Mouse (Mus musculus) heart, adult 2 months (tissue): ENCODE results near the gene Ercc1. TPM values are rescaled to one million over a fixed set of nuclear protein-coding genes. Genes with fewer than 3 reads are reported as not detected.

Experiments used
- DNase-seq, 2 experiments: peaks; one replicate each; pipeline ENCODE4 v3.0.0; 2021
- H3K27ac ChIP-seq: fragments of 200-600 bp; 2 replicates; pipeline ENCODE4 v1.8.1; 2022
- H3K27me3 ChIP-seq: fragments of 200-500 bp; 2 replicates; pipeline ENCODE4 v1.6.1; 2012; ENCODE audit warnings: mild to moderate bottlenecking, low read length, inconsistent platforms, mixed read lengths; ENCODE audit not compliant: control insufficient read depth, insufficient read depth
- H3K36me3 ChIP-seq: fragments of 200-500 bp; 2 replicates; pipeline ENCODE4 v1.6.1; 2012; ENCODE audit warnings: low read length, inconsistent platforms; ENCODE audit not compliant: control insufficient read depth, insufficient read depth
- H3K4me1 ChIP-seq: fragments of 200-500 bp; 2 replicates; pipeline ENCODE4 v1.6.1; 2011; ENCODE audit warnings: low read length; ENCODE audit not compliant: control insufficient read depth, insufficient read depth
- H3K4me3 ChIP-seq: fragments of 200-600 bp; 2 replicates; pipeline ENCODE4 v1.8.1; 2022
- H3K79me2 ChIP-seq: fragments of 200-500 bp; replicated peaks from 2 replicates; pipeline ENCODE4 v1.6.1; 2012; ENCODE audit warnings: mild to moderate bottlenecking, inconsistent platforms, low read length, moderate library complexity, mixed read lengths; ENCODE audit not compliant: control insufficient read depth, insufficient read depth
- H3K9ac ChIP-seq: fragments of 200-500 bp; 2 replicates; pipeline ENCODE4 v1.6.1; 2012; ENCODE audit warnings: low read depth, mild to moderate bottlenecking, control low read depth, inconsistent platforms, low read length, mixed read lengths
- CTCF ChIP-seq: fragments of 200-600 bp; IDR thresholded peaks from 2 replicates; pipeline ENCODE4 v1.8.1; 2022; ENCODE audit warnings: antibody characterized with exemption, mild to moderate bottlenecking, moderate library complexity
- EP300 ChIP-seq: fragments of 200-500 bp; IDR thresholded peaks from 2 replicates; pipeline ENCODE4 v1.6.1; 2011; ENCODE audit warnings: low read depth, low read length, control low read depth; ENCODE audit not compliant: insufficient read depth
- POLR2A ChIP-seq: fragments of 200-500 bp; IDR thresholded peaks from 2 replicates; pipeline ENCODE4 v1.6.1; 2011; ENCODE audit warnings: mild to moderate bottlenecking, low read depth, low read length, control low read depth; ENCODE audit not compliant: insufficient read depth
- WGBS: fragments of 180-500 bp; shearing (Covaris S2); methylation state at CpG from one replicate; pipeline ENCODE4 v1.1.7; 2018; 5-methylcytosine and 5-hydroxymethylcytosine counted together
- intact Hi-C: fragments of 180-260 bp; cut with DNase I; formaldehyde crosslinking; loops from one replicate; pipeline ENCODE4 v1.15.1; 2025
- polyA plus RNA-seq: library from polyadenylated mRNA; depleted of rRNA; stranded (reverse); fragments of >200 nt; gene quantifications from 2 replicates; pipeline ENCODE4 v1.2.3, GENCODE M21; 2012
- total RNA-seq, 2 experiments: library from RNA; stranded (reverse); gene quantifications; 2 replicates each; pipeline ENCODE4 v1.2.3; 2021

Gene Ercc1
- total and polyA plus RNA-seq, 3 experiments, result 46.8 to 48.6 (median 47.1) TPM

GRCm38 (mm10) chr7:19360944-19361343 lies 16.4 kb downstream of the Ercc1 start:
- intact Hi-C loops, result loop anchor here (2.0 to 5.0 kb wide), 3 partner anchors 16 to 134 kb away; partner anchors contain the start of genes Ercc1 and Opa3

GRCm38 (mm10) chr7:19361720-19362119 lies 17.1 kb downstream of the Ercc1 start:
- H3K79me2 ChIP-seq, result no peaks in the 10 kb centered on the region
- intact Hi-C loops, result loop anchor here (2.0 to 5.0 kb wide), 3 partner anchors 17 to 134 kb away; partner anchors contain the start of genes Ercc1 and Opa3
- 5% methylated on average over 16 of the region's 16 CpGs for WGBS
- peak; percentile 96; the same call in 1 of the 2 replicates for TF ChIP-seq CTCF
- TF ChIP-seq POLR2A, result no peak
- no peak for TF ChIP-seq EP300
- peak overlapping the region; percentile 85 for H3K9ac ChIP-seq
- peak overlapping the region; percentile 77 for H3K4me3 ChIP-seq
- DNase-seq, result peak; percentile 84 to 89
- H3K4me1 ChIP-seq, result peaks cover 12% of the 10 kb centered on the region
- no peaks in the 10 kb centered on the region; the same call in 1 of the 2 replicates for H3K36me3 ChIP-seq
- H3K27me3 ChIP-seq, result no peaks in the 10 kb centered on the region
- H3K27ac ChIP-seq, result peak overlapping the region; percentile 93

More at GRCm38 (mm10) chr7:19360944-19361343, 16.4 kb downstream of the Ercc1 start:
- Histone ChIP-seq H3K4me1 (peaks cover 12% of the 10 kb centered on the region), H3K4me3 (peak overlapping the region; percentile 77), H3K9ac (peak overlapping the region; percentile 85), H3K27me3 (no peaks in the 10 kb centered on the region), H3K36me3 (no peaks in the 10 kb centered on the region; the same call in 1 of the 2 replicates), H3K79me2 (no peaks in the 10 kb centered on the region), H3K27ac (peak overlapping the region; percentile 93)
- TF ChIP-seq POLR2A, result peak; percentile 44; the same call in 1 of the 2 replicates
- TF ChIP-seq CTCF, result 0 out of 2 replicates have a peak, but pooled peaks have one; percentile 11
- 0 out of 2 replicates have a peak, but pooled peaks have one; percentile 60 for TF ChIP-seq EP300
- WGBS, result under 1% methylated on average over 27 of the region's 27 CpGs
- peak; percentile 91 to 95 for DNase-seq

GRCm38 (mm10) chr7:19362276-19362675 lies 17.7 kb downstream of the Ercc1 start:
- DNase-seq, result peak; percentile 53 to 67
- H3K4me1 ChIP-seq, result peaks cover 12% of the 10 kb centered on the region
- H3K9ac ChIP-seq, result peak overlapping the region; percentile 85
- H3K36me3 ChIP-seq, result no peaks in the 10 kb centered on the region; the same call in 1 of the 2 replicates
- H3K4me3 ChIP-seq, result peak overlapping the region; percentile 77
- peak overlapping the region; percentile 93 for H3K27ac ChIP-seq
- H3K27me3 ChIP-seq, result no peaks in the 10 kb centered on the region
- no peak for TF ChIP-seq CTCF
- TF ChIP-seq POLR2A, result peak; percentile 37; the same call in 1 of the 2 replicates
- peak; percentile 74 for TF ChIP-seq EP300
- intact Hi-C loops, result loop anchor here (5.0 kb wide), 2 partner anchors 65 to 135 kb away; partner anchors contain the start of gene Opa3
- WGBS, result 30% methylated on average over 4 of the region's 4 CpGs
- H3K79me2 ChIP-seq, result no peaks in the 10 kb centered on the region

GRCm38 (mm10) chr7:19363881-19364280 lies 19.3 kb downstream of the Ercc1 start:
- intact Hi-C loops, result loop anchor here (5.0 kb wide), 2 partner anchors 67 to 137 kb away; partner anchors contain the start of gene Opa3
- Histone ChIP-seq H3K79me2 (0 out of 2 replicates have a peak, but pooled peaks cover 2% of the 10 kb centered on the region), H3K4me1 (peaks cover 11% of the 10 kb centered on the region), H3K4me3 (peak overlapping the region; percentile 20; the same call in 1 of the 2 replicates), H3K27me3 (no peaks in the 10 kb centered on the region), H3K36me3 (no peaks in the 10 kb centered on the region; the same call in 1 of the 2 replicates), H3K9ac (no peak overlapping the region), H3K27ac (peak overlapping the region; percentile 93)
- TF ChIP-seq EP300 (peak; percentile 84; the same call in 1 of the 2 replicates), CTCF (no peak; the same call in none of the 2 replicates)
- DNase-seq, result peak; percentile 84 to 88
- WGBS, result 5% methylated on average over 18 of the region's 18 CpGs

DNA sequence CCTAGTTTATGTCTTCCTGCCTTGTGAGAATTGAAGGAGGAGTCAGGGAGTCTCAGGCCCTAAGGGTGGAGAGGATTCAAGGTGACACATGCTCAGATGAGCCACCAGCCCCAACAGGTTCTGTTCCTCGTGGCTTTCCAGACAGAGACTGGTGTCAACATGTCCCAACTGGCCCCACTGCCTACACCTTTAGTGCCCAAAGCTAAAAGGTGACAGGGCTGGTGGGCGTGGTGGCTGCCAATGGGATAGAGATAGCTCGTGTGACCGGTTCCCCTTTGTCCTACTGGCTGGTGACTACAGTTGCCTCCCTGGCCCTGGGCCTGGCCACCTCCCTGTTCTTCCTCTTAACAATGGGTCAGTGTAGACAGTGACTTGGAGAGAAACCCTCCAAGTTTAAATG lies 20.8 kb downstream of the Ercc1 start:
- H3K79me2 ChIP-seq, result 0 out of 2 replicates have a peak, but pooled peaks cover 2% of the 10 kb centered on the region
- no peak overlapping the region for H3K9ac ChIP-seq
- DNase-seq, result no peak
- H3K4me1 ChIP-seq, result peaks cover 11% of the 10 kb centered on the region
- no peaks in the 10 kb centered on the region; the same call in 1 of the 2 replicates for H3K36me3 ChIP-seq
- TF ChIP-seq CTCF (no peak), EP300 (no peak), POLR2A (no peak)
- intact Hi-C loops, result no loop called here
- H3K4me3 ChIP-seq, result no peak overlapping the region
- no peak overlapping the region; the same call in 1 of the 2 replicates for H3K27ac ChIP-seq
- 42% methylated on average over 4 of the region's 4 CpGs for WGBS
- no peaks in the 10 kb centered on the region for H3K27me3 ChIP-seq

DNA sequence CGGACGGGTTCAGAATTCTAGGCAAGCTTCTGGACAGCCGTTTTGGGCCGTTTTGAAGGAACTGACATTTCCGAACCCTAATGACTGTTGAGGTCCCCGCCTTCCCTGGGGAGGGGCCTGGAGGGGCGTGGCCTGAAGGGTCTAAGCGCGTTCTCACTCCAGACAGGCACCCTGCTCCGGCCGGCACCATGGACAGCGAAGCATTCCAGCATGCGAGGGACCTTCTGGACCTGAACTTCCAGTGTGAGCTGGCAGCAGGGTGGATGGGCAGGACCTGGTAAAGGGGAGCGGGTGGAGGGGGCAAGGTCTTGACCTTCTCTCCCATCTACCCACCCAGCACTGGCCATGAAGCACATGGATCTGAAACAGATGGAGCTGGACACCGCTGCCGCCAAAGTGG lies 23.8 kb downstream of the Ercc1 start:
- WGBS, result 26% methylated on average over 16 of the region's 16 CpGs
- Histone ChIP-seq H3K27me3 (no peaks in the 10 kb centered on the region), H3K79me2 (peaks cover 2% of the 10 kb centered on the region; the same call in 1 of the 2 replicates), H3K27ac (no peak overlapping the region), H3K4me3 (no peak overlapping the region), H3K4me1 (peaks cover 5% of the 10 kb centered on the region), H3K36me3 (no peaks in the 10 kb centered on the region), H3K9ac (no peak overlapping the region)
- intact Hi-C loops, result no loop called here
- no peak for DNase-seq
- TF ChIP-seq CTCF (no peak), POLR2A (no peak), EP300 (no peak)
